Mouse (Mus musculus): ENCODE data around the gene Kcnj9. TPM values are rescaled to one million over a fixed set of nuclear protein-coding genes. Genes with fewer than 3 reads are reported as not detected.
A peak's percentile ranks its signal among the peaks of the same experiment; 100 is the strongest.

Kcnj9 gene
- total RNA-seq, 2 experiments from 2014 or later, result not detected

DNA sequence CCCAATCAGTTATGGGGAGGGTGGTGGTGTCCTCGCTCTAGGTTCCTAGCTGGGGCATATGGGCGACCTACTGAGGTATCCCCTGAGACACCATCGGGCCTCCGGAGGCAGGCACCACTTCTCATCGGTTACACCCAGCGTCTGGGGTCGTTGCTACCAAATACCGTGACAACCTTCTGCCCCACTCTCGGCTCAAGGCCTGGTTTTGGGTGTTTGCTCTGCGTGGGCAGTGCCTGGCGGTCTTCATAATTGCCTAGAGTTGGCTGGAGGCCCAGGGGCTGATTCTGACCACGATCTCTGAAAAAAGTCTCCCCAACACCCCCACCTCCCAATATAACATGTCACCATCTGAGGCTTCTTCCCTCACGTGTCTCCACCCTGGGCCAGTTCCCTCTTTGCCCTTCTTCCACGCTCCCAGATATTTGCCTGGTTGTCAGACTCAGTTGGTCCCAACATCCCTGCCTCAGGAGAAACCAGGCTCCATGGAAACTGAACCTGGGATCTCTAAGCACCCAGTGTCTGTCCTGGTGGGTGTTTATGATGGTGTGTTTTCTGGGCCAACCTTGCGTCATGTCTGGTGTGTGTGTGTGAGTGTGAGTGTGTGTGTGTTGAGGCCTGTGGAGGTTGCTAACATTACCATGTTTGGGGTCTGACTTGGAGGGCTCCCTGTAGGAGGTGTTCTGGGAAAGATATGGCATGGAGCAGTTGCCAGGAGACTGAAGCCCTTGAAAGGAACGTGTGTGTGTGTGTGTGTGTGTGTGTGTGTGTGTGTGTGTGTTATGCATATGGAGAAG lies 16.2 kb downstream of the Kcnj9 start:
- no peak for DNase-seq (ENCODE audit: low spot score)

DNA sequence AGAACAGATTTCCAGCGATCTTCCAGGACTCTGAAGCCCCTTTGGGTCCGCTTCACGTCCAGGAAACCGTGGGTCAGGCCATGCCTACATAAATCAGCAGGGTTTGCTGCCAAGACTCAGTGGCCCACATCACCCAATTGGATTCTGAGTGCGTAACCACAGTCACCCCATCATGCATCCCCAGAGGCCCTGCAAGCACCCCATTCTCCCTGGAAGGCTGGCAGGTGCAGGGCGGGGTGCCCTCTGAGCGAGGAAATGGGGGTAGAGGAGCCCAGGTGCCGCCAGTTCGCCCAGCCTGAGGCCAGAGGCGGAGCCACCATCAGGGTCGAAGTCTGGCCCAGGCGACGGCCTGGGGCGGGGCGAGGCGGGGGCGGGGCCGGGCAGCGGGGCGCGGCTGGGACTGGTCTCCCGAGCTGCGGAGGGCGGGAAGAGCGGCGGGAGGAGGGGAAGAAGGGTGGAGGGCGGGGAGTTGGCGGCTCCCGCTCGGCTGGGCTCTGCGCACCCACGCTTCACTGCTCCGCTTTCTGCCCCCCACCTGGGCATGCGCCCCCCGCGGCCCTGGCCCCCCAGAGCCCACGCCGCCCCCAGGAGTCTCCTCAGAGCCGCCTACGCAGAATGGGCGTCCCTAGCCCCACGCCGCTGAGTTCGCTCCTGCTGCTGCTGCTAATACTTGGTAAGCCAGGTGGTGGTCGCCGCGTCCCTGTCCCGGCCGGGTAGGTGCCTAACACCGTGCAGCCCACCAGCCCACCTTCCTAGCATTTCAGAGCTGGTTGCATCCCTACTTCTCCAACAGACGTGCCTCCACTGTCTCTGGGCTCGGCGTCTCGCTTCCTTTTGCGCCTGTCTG lies 17.0 kb downstream of the Kcnj9 start:
- DNase-seq (ENCODE audit: low spot score), result peak; percentile 84

DNA sequence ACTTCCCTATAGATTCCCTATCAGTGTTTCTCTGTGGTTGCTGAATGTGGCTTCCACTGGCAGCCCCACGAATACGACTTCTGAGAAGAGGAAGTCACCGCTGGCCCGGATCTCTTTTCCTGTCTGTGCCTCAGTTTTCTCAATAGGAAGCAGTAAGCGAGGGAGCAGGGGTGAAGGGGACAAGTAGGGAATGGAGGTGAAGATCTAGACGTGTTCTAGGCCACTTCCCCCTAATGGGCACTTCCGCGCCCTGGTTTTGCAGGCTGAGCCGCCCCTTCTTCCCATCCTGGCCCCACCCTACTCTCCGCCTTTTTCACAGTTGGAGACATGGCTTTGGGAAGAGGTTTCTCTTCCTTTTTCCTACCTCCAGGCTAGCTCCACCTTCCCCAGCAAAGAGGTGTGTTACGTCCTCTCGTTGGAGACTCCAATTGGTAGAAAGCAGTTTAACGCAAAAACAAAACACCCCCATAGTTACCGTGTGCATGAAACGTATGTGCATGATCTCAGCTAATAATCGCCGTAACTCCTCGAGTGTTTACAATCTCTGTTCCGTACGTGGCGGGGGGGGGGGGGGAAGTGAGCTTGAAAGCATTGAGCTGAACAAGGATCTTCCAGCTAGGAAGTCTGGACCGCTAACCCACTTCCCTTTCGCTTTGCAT lies 17.7 kb downstream of the Kcnj9 start:
- DNase-seq (ENCODE audit: low spot score), result peak; percentile 57

DNA sequence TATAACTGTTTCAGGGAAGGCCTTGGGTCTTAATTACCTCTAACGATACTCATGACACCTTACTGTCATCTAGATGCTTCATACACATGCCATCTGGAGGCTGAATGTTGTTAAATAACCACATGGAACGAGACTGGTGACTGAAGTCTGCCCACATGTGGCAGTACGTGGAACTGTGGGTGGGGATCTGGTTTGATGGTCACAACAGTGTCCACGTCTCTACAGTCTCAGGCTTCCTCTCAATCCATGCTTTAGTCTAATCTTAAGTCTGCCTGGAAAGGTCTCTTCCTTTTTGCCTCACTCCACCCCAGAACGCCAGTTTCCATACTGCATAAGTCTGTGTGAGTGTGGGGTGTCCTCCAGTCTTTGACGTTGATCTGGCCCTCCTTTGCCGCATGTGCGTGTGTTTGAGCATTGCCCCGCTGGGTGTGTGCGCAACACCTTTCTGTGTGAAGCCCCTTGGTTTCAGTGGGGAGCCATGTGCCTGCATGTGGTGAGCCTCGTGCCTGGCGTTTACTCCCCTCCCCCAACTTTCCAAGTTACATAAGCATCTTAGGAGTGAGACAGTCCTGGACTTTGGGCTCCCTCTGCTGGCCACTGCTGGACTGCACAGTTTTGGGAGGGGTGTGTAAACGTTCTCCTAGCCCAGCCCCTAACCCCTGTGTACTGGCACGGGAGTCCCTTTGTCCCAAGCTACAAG lies 19.3 kb downstream of the Kcnj9 start:
- DNase-seq (ENCODE audit: low spot score), result peak; percentile 95

DNA sequence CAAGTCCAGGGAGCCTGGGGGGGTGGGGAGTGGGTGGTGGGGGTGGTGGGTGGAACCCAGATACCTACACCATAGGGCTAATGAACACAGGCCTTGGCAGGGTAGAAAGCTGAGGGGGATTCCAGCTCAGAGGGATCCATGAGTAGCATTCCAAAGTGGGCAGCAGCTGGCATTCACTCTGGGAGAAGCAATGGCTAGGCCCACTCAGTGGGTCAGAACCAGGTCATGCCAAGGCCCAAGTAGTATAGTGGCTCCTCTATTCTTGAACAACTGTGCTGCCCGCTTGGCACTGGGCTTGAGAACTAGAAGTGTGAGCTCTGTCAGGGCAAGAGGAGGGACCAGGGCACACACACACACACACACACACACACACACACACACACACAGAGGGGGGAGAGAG lies 20.7 kb downstream of the Kcnj9 start:
- DNase-seq (ENCODE audit: low spot score), result no peak

DNA sequence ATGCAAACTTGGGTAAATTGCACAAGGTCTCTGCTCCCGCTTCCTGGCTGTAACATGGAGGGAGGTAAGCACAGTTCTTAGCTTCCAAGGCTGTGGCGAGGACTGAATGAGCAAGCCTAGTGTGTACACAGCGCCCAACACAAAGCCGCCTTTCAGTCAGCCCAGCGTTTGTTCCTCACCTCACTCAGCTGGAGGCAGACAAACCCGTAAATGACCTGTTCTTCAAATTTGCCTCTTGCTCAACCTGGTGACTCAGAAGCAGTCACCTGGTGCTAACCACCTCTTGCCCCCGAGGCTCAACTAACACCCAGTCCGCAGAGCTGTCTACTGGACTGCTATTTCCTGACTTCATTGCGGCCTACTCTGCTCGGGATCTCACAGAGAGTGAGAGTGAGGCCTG lies 21.2 kb downstream of the Kcnj9 start:
- DNase-seq (ENCODE audit: low spot score), result no peak

GRCm38 (mm10) chr1:172306885-172307284 lies 22.2 kb downstream of the Kcnj9 start:
- no peak for DNase-seq (ENCODE audit: low spot score)

DNA sequence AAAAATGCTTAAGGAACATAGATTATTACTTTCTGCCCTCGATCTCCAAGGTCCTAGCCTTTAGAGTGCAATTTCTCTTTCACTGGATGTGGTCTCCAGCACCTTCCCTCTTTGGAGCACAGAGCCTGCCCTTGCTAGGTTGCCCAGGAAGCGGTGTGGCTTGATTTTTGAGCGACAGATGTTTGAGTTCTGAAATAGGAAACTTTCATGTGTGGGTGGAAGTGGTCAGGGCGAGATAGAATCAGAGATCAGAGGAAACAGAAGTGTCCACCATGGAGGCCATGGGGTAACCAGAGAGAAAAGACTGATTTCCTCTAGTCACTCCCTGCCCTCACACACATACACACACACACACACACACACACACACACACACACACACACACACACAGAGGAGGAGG lies 22.9 kb downstream of the Kcnj9 start:
- no peak for DNase-seq (ENCODE audit: low spot score)

DNA sequence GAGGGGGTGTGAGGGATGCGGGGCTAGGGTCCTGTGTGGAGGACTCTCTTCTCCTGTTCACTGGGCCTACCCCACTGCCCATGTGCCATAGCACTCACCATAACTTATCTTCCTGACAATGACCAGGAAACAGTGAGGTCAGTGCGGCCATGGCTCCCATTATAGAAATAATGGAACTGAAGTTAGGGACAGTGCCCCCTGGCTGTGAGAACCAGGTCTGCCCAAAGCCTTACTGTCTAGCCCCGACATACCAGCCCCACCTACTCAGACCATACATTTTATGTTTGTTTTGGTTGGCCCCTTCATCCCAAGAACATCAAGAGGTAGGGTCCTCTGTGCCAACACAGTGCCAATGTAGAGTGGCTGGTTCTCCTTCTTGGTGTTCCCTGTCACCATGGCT lies 23.5 kb downstream of the Kcnj9 start:
- no peak for DNase-seq (ENCODE audit: low spot score)

- no peak for DNase-seq (ENCODE audit: low spot score)
Measured at GRCm38 (mm10) chr1:172305153-172305552, 24.0 kb downstream of the Kcnj9 start.

GRCm38 (mm10) chr1:172304443-172304842 lies 24.7 kb downstream of the Kcnj9 start:
- DNase-seq (ENCODE audit: low spot score), result no peak

GRCm38 (mm10) chr1:172302851-172303250 lies 26.3 kb downstream of the Kcnj9 start:
- no peak for DNase-seq (ENCODE audit: low spot score)

DNA sequence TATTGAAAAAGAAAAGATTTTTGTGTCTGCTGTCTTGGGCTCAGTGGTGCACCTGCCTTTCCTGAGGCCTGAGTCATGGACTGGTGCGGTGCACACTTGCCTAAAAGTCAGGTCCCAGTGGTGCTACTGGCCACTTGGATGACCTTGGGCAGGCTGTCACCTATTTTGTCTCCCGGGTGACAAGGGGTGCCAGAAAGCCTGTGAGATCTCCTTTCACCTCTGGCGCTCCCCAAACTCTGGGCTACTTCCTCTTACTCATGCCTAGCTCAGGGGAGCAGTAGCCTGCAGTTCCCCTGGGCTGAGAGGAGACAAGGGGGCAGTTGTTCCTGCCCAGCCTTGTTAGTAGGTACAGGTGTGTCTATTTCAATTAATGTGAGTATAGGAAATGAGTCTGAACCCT lies 26.8 kb downstream of the Kcnj9 start:
- no peak for DNase-seq (ENCODE audit: low spot score)

DNA sequence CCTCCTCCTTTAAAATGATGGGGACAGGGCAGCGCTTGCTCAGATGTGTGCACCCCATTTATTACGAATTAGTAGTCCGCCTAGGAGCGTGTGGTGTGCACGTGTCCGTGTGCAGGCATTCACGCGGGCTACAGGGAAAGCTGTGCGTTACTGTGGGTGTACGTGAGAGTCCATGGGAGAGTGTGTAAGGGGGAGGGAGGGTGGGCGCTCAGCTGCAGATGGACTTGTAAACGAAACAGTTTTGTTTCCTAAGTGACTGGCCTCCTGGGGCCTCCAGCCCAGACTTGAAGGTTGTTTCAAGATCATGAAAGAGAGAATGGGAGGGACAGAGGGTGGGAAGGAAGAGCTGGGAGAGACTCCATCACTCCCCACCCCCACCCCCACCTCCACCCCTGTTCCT lies 27.9 kb downstream of the Kcnj9 start:
- DNase-seq (ENCODE audit: low spot score), result no peak

- peak; percentile 80 for DNase-seq (ENCODE audit: low spot score)
Measured at GRCm38 (mm10) chr1:172300247-172300646, 28.9 kb downstream of the Kcnj9 start.

DNA sequence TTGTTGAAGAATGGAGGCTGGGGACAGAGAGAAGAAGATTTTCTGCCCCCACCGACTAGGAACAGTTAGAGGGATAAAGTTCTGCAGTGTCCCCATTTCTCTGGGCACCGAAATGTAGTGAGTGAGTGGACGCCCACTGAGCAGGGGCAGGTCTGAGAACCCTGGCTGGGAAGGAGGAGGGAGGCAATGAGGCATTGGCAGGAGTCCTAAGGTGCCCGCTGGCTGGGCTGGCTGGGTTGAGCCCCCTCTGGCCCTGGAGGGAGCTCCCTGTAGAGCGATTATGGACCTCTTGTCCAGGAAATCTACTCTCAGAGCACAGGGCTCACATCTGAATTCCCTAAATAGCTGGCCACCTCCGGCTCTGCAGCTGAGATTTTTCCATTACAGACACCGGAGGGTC lies 29.6 kb downstream of the Kcnj9 start:
- no peak for DNase-seq (ENCODE audit: low spot score)

GRCm38 (mm10) chr1:172297611-172298537 lies 31.2 kb downstream of the Kcnj9 start, which contains the start of gene Atp1a2:
TSS of gene Atp1a2 (minus strand) at chr1:172298064.
- DNase-seq (ENCODE audit: low spot score), result peak; percentile 89

GRCm38 (mm10) chr1:172296816-172297510 lies 32.2 kb downstream of the Kcnj9 start:
- DNase-seq (ENCODE audit: low spot score), result peak; percentile 76

GRCm38 (mm10) chr1:172295751-172296197 lies 33.3 kb downstream of the Kcnj9 start:
- DNase-seq (ENCODE audit: low spot score), result no peak

DNA sequence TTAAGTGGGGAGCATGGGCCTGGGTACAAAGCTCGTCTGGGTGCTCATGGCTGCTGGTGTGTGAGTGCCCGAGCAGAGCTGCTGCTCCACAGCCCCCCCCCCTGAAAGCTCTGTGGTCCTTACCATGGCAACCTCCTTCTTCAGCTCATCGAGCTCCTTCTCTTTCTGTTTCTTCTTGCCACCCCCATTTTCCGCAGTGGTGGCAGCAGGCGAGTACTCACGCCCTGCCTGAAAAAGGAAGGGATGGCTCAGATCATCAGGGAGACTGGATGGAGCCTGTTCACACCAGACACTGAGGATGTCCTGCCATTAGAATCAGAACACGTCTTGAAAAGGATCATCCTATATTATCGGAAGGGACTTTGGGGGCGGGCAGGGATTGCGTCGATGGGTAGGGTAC lies 35.7 kb downstream of the Kcnj9 start:
- DNase-seq (ENCODE audit: low spot score), result no peak

Data from gastrocnemius, adult 18-20 months (tissue).